ENCODE assay signal across 11 mouse cellular contexts in the genomic region with DNA sequence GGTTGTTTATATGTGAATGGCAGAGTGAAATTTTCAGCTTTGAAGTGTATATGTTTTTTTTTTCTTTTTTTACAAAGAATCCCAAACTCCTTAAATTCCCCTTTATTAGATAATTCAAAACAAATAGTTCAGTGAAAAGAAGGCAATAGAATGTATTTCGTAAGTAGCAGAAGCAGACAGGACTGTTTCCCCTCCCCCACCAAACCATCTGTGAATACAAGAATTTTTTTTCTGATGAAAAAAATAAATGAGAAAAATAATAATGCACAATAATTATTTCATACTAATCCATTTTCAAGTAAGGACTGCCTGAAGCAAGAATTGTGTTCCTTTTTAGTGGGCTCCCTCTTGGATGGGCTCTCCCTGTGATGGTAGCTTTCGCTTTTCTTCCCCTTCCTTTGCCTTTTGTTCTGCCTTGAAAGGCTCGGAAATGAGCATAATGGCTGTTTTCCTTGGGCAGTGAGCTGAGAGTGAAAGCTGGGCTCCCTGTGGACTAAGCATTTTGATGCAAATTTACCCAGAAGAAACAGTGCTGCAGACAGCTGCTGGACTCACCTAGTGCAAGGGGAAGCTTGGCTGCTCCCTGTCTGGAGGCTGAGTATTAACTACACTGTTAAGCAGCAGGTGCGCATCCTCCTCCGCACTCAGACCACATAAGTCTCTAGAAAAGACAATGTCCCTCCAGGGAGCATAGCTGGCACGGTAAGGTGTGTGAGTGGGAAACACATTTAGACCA.
A peak's percentile ranks its signal among the peaks of the same experiment; 100 is the strongest.
DNase-seq lines count a peak whose midpoint lies in the region; ATAC-seq lines count a peak whose summit lies in the region.
"Had no signal": no experiment of that assay in that cellular context is flagged by ENCODE, and none has a peak within 500 bp of the region (broad histone marks: within the 10 kb centered on the region; RNA-seq: fewer than 3 reads in every experiment).

No protein-coding gene starts in this region.

- H3K9ac ChIP-seq in embryonic facial prominence, embryonic 11.5 days (replicated peaks; ENCODE audit: low read length), result no peak overlapping the region
- 0 out of 2 replicates have a peak overlapping the region, but pooled peaks have one; percentile 15 for H3K9ac ChIP-seq in neural tube, embryonic 15.5 days (replicated peaks)
- H3K9ac ChIP-seq: lung, embryonic 14.5 days had no signal

- H3K36me3 ChIP-seq in embryonic facial prominence, embryonic 11.5 days (replicated peaks; ENCODE audit: control insufficient read depth, insufficient read depth, low read depth, low read length), result no peaks in the 10 kb centered on the region
- H3K36me3 ChIP-seq in neural tube, embryonic 15.5 days, result no peaks in the 10 kb centered on the region
- no peaks in the 10 kb centered on the region for H3K36me3 ChIP-seq in limb, embryonic 10.5 days

- peak; percentile 93 for ATAC-seq in embryonic facial prominence, embryonic 11.5 days (replicated peaks; ENCODE audit: insufficient number of reproducible peaks, low FRiP score, low TSS enrichment, low read depth)
- ATAC-seq in neural tube, embryonic 15.5 days (ENCODE audit: low FRiP score), result peak; percentile 90
- ATAC-seq: Patski had no signal

- WGBS in embryonic facial prominence, embryonic 11.5 days, result 20% methylated on average over 6 of the region's 6 CpGs
- 10% methylated on average over 6 of the region's 6 CpGs for WGBS in neural tube, embryonic 15.5 days
- 65% methylated on average over 6 of the region's 6 CpGs for WGBS in limb, embryonic 10.5 days

- no peaks in the 10 kb centered on the region for H3K4me1 ChIP-seq in embryonic facial prominence, embryonic 11.5 days (ENCODE audit: control insufficient read depth, insufficient read depth, low read length)
- peaks cover 9% of the 10 kb centered on the region for H3K4me1 ChIP-seq in neural tube, embryonic 15.5 days
- no peaks in the 10 kb centered on the region for H3K4me1 ChIP-seq in limb, embryonic 10.5 days

- H3K4me2 ChIP-seq in embryonic facial prominence, embryonic 11.5 days (ENCODE audit: low read depth, low read length), result no peak overlapping the region
- H3K4me2 ChIP-seq in neural tube, embryonic 15.5 days, result peak overlapping the region; percentile 49
- H3K4me2 ChIP-seq: lung, embryonic 14.5 days had no signal

- H3K27me3 ChIP-seq in embryonic facial prominence, embryonic 11.5 days (ENCODE audit: control insufficient read depth, insufficient read depth, low read length), result no peaks in the 10 kb centered on the region
- H3K27me3 ChIP-seq in neural tube, embryonic 15.5 days (replicated peaks), result no peaks in the 10 kb centered on the region
- H3K27me3 ChIP-seq in limb, embryonic 10.5 days (ENCODE audit: low read depth, poor library complexity, severe bottlenecking), result no peaks in the 10 kb centered on the region
- H3K27me3 ChIP-seq: Patski had no signal

- no peak overlapping the region for H3K4me3 ChIP-seq in embryonic facial prominence, embryonic 11.5 days (ENCODE audit: low read depth, low read length)
- H3K4me3 ChIP-seq in neural tube, embryonic 15.5 days (replicated peaks), result peak overlapping the region; percentile 19
- H3K4me3 ChIP-seq in limb, embryonic 10.5 days, result no peak overlapping the region

- intact Hi-C loops in heart, postnatal 10 days (cut with DNase I), result no loop called here

- H3K27ac ChIP-seq in embryonic facial prominence, embryonic 11.5 days (replicated peaks; ENCODE audit: low read depth, low read length), result no peak overlapping the region
- peak overlapping the region; percentile 69 for H3K27ac ChIP-seq in neural tube, embryonic 15.5 days (replicated peaks)
- H3K27ac ChIP-seq in limb, embryonic 10.5 days, result no peak overlapping the region

- no peaks in the 10 kb centered on the region for H3K9me3 ChIP-seq in embryonic facial prominence, embryonic 11.5 days (replicated peaks; ENCODE audit: control insufficient read depth, low read length)
- 0 out of 2 replicates have a peak, but pooled peaks cover 8% of the 10 kb centered on the region for H3K9me3 ChIP-seq in neural tube, embryonic 15.5 days (replicated peaks)
- no peaks in the 10 kb centered on the region for H3K9me3 ChIP-seq in limb, embryonic 10.5 days (replicated peaks)

- peak; percentile 40 for DNase-seq in right cerebral cortex, postnatal 10 days (ENCODE audit: low spot score in 2 of 2)
- DNase-seq in right cerebral cortex, postnatal 25 days, result no peak
- DNase-seq in embryonic facial prominence, embryonic 11.5 days (ENCODE audit: low spot score), result peak; percentile 60
- DNase-seq in layer of hippocampus, adult 18-20 months (ENCODE audit: low spot score in 2 of 2), result peak; percentile 10 to 45
- DNase-seq in limb, embryonic 10.5 days (ENCODE audit: low spot score), result no peak
- no peak for DNase-seq in adrenal gland, postnatal 25 days
- DNase-seq in heart, postnatal 10 days, result no peak
- DNase-seq: kidney, adult 18-20 months; lung, embryonic 14.5 days had no signal

Comparison
In these comparisons a context has a peak if more than half of its experiments do, and no peak if none do; other contexts are left out.
1. DNase-seq: peak in right cerebral cortex, postnatal 10 days (2 of 2), embryonic facial prominence, embryonic 11.5 days (single experiment) and layer of hippocampus, adult 18-20 months (2 of 2); none in right cerebral cortex, postnatal 25 days (single experiment), limb, embryonic 10.5 days (single experiment), adrenal gland, postnatal 25 days (single experiment) and heart, postnatal 10 days (0 of 2).